Mouse (Mus musculus): Measurements from ENCODE around the gene Sccpdh. TPM values are rescaled to one million over a fixed set of nuclear protein-coding genes. Genes with fewer than 3 reads are reported as not detected.
"Not testable (repeated sequence)": the region's sequence is repeated elsewhere in the genome, so short reads cannot be mapped to it uniquely, and the experiment has no call there.

Gene Sccpdh
- polyA plus RNA-seq, 2 experiments = 47.6 to 79.6 TPM

- H3K4me1 ChIP-seq (ENCODE audit: control insufficient read depth, insufficient read depth, low read length) = no peaks in the 10 kb centered on the region
- 91% methylated on average over 4 of the region's 4 CpGs for WGBS
- H3K9me3 ChIP-seq (ENCODE audit: control insufficient read depth, low read length) = no peaks in the 10 kb centered on the region
- H3K36me3 ChIP-seq (ENCODE audit: control insufficient read depth, insufficient read depth, low read length) = no peaks in the 10 kb centered on the region
- TF ChIP-seq POLR2A (IDR thresholded peaks at IDR 0.05; ENCODE audit: borderline replicate concordance, extremely low read depth, insufficient read depth, insufficient read length) = no peak
- DNase-seq (ENCODE audit: low spot score) = no peak
- no peak overlapping the region for H3K4me2 ChIP-seq (replicated peaks; ENCODE audit: low read depth, low read length, severe bottlenecking)
- no peak overlapping the region for H3K27ac ChIP-seq (replicated peaks; ENCODE audit: low read depth, low read length)
- no peak overlapping the region for H3K9ac ChIP-seq (ENCODE audit: low read depth, low read length, severe bottlenecking)
- H3K4me3 ChIP-seq (replicated peaks; ENCODE audit: low read length) = no peak overlapping the region
- no peaks in the 10 kb centered on the region for H3K27me3 ChIP-seq (ENCODE audit: control insufficient read depth, insufficient read depth, low read length)
- no peak for ATAC-seq (ENCODE audit: low FRiP score, low read depth)
Measured at GRCm38 (mm10) chr1:179642726-179643125, 25.3 kb upstream of the Sccpdh start.

GRCm38 (mm10) chr1:179644151-179644550 is 23.9 kb upstream of the Sccpdh start:
- no peak overlapping the region for H3K9ac ChIP-seq (ENCODE audit: low read depth, low read length, severe bottlenecking)
- no peaks in the 10 kb centered on the region for H3K4me1 ChIP-seq (ENCODE audit: control insufficient read depth, insufficient read depth, low read length)
- DNase-seq (ENCODE audit: low spot score) (no peak), ATAC-seq (ENCODE audit: low FRiP score, low read depth) (no peak)
- no peak overlapping the region for H3K4me3 ChIP-seq (replicated peaks; ENCODE audit: low read length)
- no peaks in the 10 kb centered on the region for H3K36me3 ChIP-seq (ENCODE audit: control insufficient read depth, insufficient read depth, low read length)
- WGBS = 34% methylated on average over 3 of the region's 3 CpGs
- H3K27me3 ChIP-seq (ENCODE audit: control insufficient read depth, insufficient read depth, low read length) = no peaks in the 10 kb centered on the region
- H3K9me3 ChIP-seq (ENCODE audit: control insufficient read depth, low read length) = no peaks in the 10 kb centered on the region
- TF ChIP-seq POLR2A (IDR thresholded peaks at IDR 0.05; ENCODE audit: borderline replicate concordance, extremely low read depth, insufficient read depth, insufficient read length) = no peak
- no peak overlapping the region for H3K27ac ChIP-seq (replicated peaks; ENCODE audit: low read depth, low read length)
- H3K4me2 ChIP-seq (replicated peaks; ENCODE audit: low read depth, low read length, severe bottlenecking) = no peak overlapping the region

GRCm38 (mm10) chr1:179645101-179645979 is 22.7 kb upstream of the Sccpdh start:
- H3K4me3 ChIP-seq (replicated peaks; ENCODE audit: low read length) = peak overlapping the region; percentile 25
- 0 out of 2 replicates have a peak overlapping the region, but pooled peaks have one; percentile 25 for H3K9ac ChIP-seq (ENCODE audit: low read depth, low read length, severe bottlenecking)

GRCm38 (mm10) chr1:179645980-179646268 is 22.1 kb upstream of the Sccpdh start:
- H3K36me3 ChIP-seq (ENCODE audit: control insufficient read depth, insufficient read depth, low read length) = no peaks in the 10 kb centered on the region
- WGBS = 14% methylated on average over 4 of the region's 4 CpGs
- DNase-seq (ENCODE audit: low spot score) = no peak
- no peaks in the 10 kb centered on the region for H3K9me3 ChIP-seq (ENCODE audit: control insufficient read depth, low read length)
- H3K4me3 ChIP-seq (replicated peaks; ENCODE audit: low read length) = peak overlapping the region; percentile 25
- H3K4me2 ChIP-seq (replicated peaks; ENCODE audit: low read depth, low read length, severe bottlenecking) = peak overlapping the region; percentile 47
- no peaks in the 10 kb centered on the region for H3K27me3 ChIP-seq (ENCODE audit: control insufficient read depth, insufficient read depth, low read length)
- 0 out of 2 replicates have a peak overlapping the region, but pooled peaks have one; percentile 25 for H3K9ac ChIP-seq (ENCODE audit: low read depth, low read length, severe bottlenecking)
- H3K4me1 ChIP-seq (ENCODE audit: control insufficient read depth, insufficient read depth, low read length) = no peaks in the 10 kb centered on the region
- ATAC-seq (ENCODE audit: low FRiP score, low read depth) = peak; percentile 19; the same call in 1 of the 2 replicates
- no peak for TF ChIP-seq POLR2A (IDR thresholded peaks at IDR 0.05; ENCODE audit: borderline replicate concordance, extremely low read depth, insufficient read depth, insufficient read length)
- no peak overlapping the region for H3K27ac ChIP-seq (replicated peaks; ENCODE audit: low read depth, low read length)

More at GRCm38 (mm10) chr1:179645101-179645979, 22.7 kb upstream of the Sccpdh start:
- H3K27ac ChIP-seq (replicated peaks; ENCODE audit: low read depth, low read length) = no peak overlapping the region
- 62% methylated on average over 13 of the region's 13 CpGs for WGBS
- H3K36me3 ChIP-seq (ENCODE audit: control insufficient read depth, insufficient read depth, low read length) = no peaks in the 10 kb centered on the region
- TF ChIP-seq POLR2A (IDR thresholded peaks at IDR 0.05; ENCODE audit: borderline replicate concordance, extremely low read depth, insufficient read depth, insufficient read length) = no peak
- no peaks in the 10 kb centered on the region for H3K27me3 ChIP-seq (ENCODE audit: control insufficient read depth, insufficient read depth, low read length)
- no peaks in the 10 kb centered on the region for H3K4me1 ChIP-seq (ENCODE audit: control insufficient read depth, insufficient read depth, low read length)
- peak; percentile 84 for DNase-seq (ENCODE audit: low spot score)
- ATAC-seq (ENCODE audit: low FRiP score, low read depth) = peak; percentile 71; the same call in 1 of the 2 replicates
- no peaks in the 10 kb centered on the region for H3K9me3 ChIP-seq (ENCODE audit: control insufficient read depth, low read length)
- peak overlapping the region; percentile 47 for H3K4me2 ChIP-seq (replicated peaks; ENCODE audit: low read depth, low read length, severe bottlenecking)

DNA sequence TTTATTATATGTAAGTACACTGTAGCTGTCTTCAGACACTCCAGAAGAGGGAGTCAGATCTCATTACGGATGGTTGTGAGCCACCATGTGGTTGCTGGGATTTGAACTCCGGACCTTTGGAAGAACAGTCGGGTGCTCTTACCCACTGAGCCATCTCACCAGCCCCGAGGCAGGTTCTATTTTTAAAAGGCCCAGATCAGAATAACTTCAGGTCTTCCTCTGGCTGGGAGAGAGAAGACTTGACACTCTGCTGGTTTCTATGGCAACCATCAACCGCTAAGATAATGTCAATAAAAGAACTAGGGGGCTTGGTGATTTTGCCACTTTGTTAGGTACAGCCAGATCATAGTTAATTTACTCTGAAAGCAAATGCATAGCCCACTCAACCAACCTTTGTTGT is 19.3 kb upstream of the Sccpdh start:
- not testable (repeated sequence) for H3K27me3 ChIP-seq (ENCODE audit: control insufficient read depth, insufficient read depth, low read length); H3K36me3 ChIP-seq (ENCODE audit: control insufficient read depth, insufficient read depth, low read length); H3K4me2 ChIP-seq (replicated peaks; ENCODE audit: low read depth, low read length, severe bottlenecking); H3K9me3 ChIP-seq (ENCODE audit: control insufficient read depth, low read length); DNase-seq (ENCODE audit: low spot score); H3K27ac ChIP-seq (replicated peaks; ENCODE audit: low read depth, low read length); H3K4me3 ChIP-seq (replicated peaks; ENCODE audit: low read length); H3K4me1 ChIP-seq (ENCODE audit: control insufficient read depth, insufficient read depth, low read length); H3K9ac ChIP-seq (ENCODE audit: low read depth, low read length, severe bottlenecking); ATAC-seq (ENCODE audit: low FRiP score, low read depth)
- WGBS = 83% methylated on average over 4 of the region's 5 CpGs

Measured in limb, embryonic 14.5 days (tissue).